Mouse (Mus musculus): ENCODE data around the gene Unc80. TPM values are rescaled to one million over a fixed set of nuclear protein-coding genes. Genes with fewer than 3 reads are reported as not detected.

Unc80 gene
- polyA plus RNA-seq, 1 experiment from 2014 or later, result not detected

DNA sequence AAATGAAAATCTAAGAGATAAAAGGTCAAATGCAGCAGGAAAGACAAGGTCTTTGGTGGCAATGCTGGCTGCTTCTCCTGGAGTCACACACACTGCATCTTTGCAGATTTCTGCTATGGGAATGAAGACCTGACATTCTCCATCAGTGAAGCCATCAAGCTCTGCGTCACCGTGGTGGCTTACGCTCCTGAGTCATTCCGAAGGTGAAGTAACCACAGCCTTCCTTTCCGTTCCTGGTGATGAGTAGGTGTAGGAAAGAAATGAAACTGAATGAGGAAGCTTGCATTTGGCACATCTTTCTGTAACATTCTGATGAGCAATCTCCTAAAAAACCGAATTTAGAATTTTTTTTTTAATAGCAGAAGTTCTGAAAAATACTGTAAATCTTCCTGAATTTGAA lies 181.4 kb downstream of the Unc80 start:
- H3K36me3 ChIP-seq, result no peaks in the 10 kb centered on the region
- ATAC-seq, result no peak
- no peak overlapping the region for H3K27ac ChIP-seq
- no peaks in the 10 kb centered on the region for H3K9me3 ChIP-seq (replicated peaks)
- WGBS (ENCODE audit: insufficient replicate concordance), result 44% methylated on average over 6 of the region's 6 CpGs
- no peak overlapping the region for H3K9ac ChIP-seq
- no peaks in the 10 kb centered on the region for H3K27me3 ChIP-seq (replicated peaks)
- no peaks in the 10 kb centered on the region for H3K4me1 ChIP-seq
- H3K4me3 ChIP-seq, result no peak overlapping the region
- no peak overlapping the region for H3K4me2 ChIP-seq

DNA sequence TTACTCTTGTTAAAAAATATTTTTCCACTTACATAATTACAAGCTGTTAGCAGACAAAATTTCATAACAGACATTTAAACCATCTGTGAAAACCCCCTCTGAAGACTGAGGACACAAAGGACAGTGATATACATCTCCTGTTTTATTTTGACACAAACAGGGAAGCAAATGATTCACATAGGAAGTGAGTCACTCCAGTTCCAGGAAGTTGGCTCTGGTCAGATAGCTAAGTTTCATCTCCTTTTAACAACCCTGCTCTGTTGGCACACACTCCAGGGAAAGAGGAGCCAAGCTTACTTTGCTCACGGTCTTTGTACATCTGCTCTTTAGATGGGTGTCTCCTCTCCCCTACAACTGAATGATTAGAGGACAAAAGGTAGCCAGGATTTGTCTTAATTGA lies 181.8 kb downstream of the Unc80 start:
- Histone ChIP-seq H3K27me3 (replicated peaks) (no peaks in the 10 kb centered on the region), H3K4me3 (no peak overlapping the region), H3K9me3 (replicated peaks) (no peaks in the 10 kb centered on the region), H3K9ac (no peak overlapping the region), H3K36me3 (no peaks in the 10 kb centered on the region), H3K4me2 (no peak overlapping the region), H3K4me1 (no peaks in the 10 kb centered on the region), H3K27ac (no peak overlapping the region)
- 28% methylated on average over 1 of the region's 1 CpGs for WGBS (ENCODE audit: insufficient replicate concordance)
- ATAC-seq, result no peak

DNA sequence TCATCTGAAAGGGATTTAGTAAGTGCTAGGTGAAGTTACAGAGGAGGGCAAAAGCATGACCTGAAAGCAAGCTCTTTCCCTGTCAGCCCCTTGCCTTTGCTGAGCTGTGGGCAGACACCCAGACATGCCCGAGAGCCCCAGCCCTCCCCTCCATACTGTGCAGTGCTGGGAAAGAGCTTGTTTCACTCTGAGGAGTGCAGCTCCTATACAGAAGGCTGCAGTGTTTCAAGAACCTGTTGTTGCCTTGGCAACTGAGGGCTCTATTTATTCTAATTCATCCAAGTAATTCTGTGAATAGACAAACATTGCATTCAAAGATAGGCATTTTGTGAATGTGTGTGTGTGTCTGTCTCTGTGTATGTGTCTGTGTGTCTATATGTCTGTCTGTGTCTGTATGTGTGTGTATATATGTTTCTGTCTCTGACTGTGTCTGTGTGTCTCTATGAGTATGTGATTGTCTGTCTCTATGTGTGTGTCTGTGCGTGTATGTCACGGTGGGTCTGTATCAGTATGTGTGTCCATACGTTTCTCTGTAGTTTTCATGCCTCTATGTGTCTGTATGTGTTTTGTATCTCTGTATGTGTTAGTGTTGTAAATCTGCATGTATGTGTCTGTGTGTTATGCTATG lies 187.1 kb downstream of the Unc80 start:
- Histone ChIP-seq H3K4me2 (no peak overlapping the region), H3K36me3 (no peaks in the 10 kb centered on the region), H3K9me3 (replicated peaks) (no peaks in the 10 kb centered on the region), H3K27ac (no peak overlapping the region), H3K4me3 (no peak overlapping the region), H3K4me1 (no peaks in the 10 kb centered on the region), H3K27me3 (replicated peaks) (no peaks in the 10 kb centered on the region), H3K9ac (no peak overlapping the region)
- ATAC-seq, result no peak
- WGBS (ENCODE audit: insufficient replicate concordance), result 64% methylated on average over 4 of the region's 4 CpGs

DNA sequence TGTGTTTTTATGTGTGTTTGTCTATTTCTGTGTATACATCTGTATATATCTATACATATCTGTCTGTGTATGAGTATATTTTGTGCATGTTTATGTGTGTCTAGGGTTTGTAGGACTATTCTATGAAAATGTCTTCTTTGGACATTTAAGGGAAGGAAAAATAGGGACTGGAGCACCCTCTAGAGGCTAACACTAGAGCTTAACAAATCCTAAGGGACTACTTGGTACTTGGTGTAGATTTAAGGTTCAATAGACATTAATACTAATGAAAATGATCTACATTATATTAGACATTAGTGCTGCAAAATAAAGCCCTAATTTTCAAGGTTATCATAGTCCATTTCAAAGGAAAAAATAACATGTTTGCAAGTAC lies 187.6 kb downstream of the Unc80 start:
- H3K9me3 ChIP-seq (replicated peaks), result no peaks in the 10 kb centered on the region
- no peak for ATAC-seq
- H3K27ac ChIP-seq, result no peak overlapping the region
- no peak overlapping the region for H3K4me3 ChIP-seq
- no peaks in the 10 kb centered on the region for H3K36me3 ChIP-seq
- no peak overlapping the region for H3K9ac ChIP-seq
- no peaks in the 10 kb centered on the region for H3K4me1 ChIP-seq
- no peak overlapping the region for H3K4me2 ChIP-seq
- no peaks in the 10 kb centered on the region for H3K27me3 ChIP-seq (replicated peaks)

DNA sequence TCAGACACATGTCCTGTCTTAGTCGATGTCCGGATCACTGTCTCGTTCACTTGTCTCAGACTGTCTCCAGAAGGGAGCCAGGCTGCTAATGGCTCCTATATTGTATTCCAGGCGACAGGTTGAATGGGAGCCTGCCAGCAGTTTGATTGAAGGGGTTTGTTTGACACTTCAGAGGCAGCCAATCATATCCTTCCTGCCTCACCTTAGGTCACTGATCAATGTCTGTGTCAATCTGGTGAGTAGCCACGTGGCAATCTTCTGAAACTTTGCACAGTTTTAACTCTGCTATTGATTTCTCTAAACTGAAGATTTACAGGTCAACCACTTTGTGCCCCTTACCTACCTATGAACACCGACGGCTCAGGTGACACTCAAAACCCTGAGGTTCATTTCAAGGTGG lies 203.3 kb downstream of the Unc80 start:
- H3K9me3 ChIP-seq (replicated peaks), result no peaks in the 10 kb centered on the region
- H3K27me3 ChIP-seq (replicated peaks), result no peaks in the 10 kb centered on the region
- H3K36me3 ChIP-seq, result no peaks in the 10 kb centered on the region
- WGBS (ENCODE audit: insufficient replicate concordance), result 65% methylated on average over 7 of the region's 7 CpGs
- no peak overlapping the region for H3K9ac ChIP-seq
- H3K4me3 ChIP-seq, result no peak overlapping the region
- no peak overlapping the region for H3K4me2 ChIP-seq
- ATAC-seq, result no peak
- no peaks in the 10 kb centered on the region for H3K4me1 ChIP-seq
- H3K27ac ChIP-seq, result no peak overlapping the region

DNA sequence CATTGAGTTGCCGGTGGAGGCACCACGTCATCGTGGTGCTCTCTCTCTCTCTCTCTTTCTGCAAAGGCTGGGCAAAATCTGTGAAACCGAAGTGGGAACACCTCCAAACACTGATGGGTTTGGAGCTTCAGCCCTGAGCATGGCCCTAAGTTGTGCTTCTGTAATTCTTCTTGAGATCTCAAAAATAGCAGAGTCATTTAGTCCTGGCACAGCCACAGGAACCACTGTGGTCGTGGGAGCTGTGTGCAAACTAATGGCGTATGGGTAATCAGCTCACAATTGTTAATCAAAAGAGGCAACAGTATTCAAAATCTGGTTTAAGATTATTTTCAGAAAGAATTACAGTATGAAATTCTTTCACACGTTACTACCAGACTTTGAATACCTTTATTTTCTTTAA lies 204.6 kb downstream of the Unc80 start:
- Histone ChIP-seq H3K27ac (no peak overlapping the region), H3K9ac (no peak overlapping the region), H3K4me2 (no peak overlapping the region), H3K27me3 (replicated peaks) (no peaks in the 10 kb centered on the region), H3K4me3 (no peak overlapping the region), H3K9me3 (replicated peaks) (no peaks in the 10 kb centered on the region), H3K4me1 (no peaks in the 10 kb centered on the region), H3K36me3 (no peaks in the 10 kb centered on the region)
- 66% methylated on average over 7 of the region's 7 CpGs for whole genome bisulfite sequencing (ENCODE audit: insufficient replicate concordance)
- ATAC-seq, result no peak

DNA sequence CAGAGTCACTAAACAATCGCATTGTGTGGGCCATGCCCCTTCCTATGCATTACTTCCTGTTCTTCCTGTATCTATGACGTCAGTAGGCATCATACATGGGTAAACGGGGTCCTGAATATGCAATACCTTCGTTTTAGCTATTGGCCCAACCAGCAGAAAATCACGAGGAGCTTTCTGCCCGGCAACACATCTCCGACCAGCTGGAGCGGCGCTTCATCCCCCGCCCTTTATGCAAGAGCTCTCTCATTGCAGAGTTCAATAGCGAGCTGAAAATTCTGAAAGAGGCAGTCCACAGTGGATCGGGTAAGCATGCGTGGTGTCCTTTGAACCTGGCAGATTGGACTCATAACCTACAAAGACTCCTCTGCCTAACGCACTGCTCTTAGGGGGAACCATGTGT lies 209.8 kb downstream of the Unc80 start:
- H3K27me3 ChIP-seq (replicated peaks), result no peaks in the 10 kb centered on the region
- H3K9ac ChIP-seq, result no peak overlapping the region
- 72% methylated on average over 14 of the region's 14 CpGs for WGBS (ENCODE audit: insufficient replicate concordance)
- H3K4me3 ChIP-seq, result no peak overlapping the region
- no peak overlapping the region for H3K27ac ChIP-seq
- H3K4me1 ChIP-seq, result no peaks in the 10 kb centered on the region
- H3K4me2 ChIP-seq, result no peak overlapping the region
- H3K36me3 ChIP-seq, result no peaks in the 10 kb centered on the region
- H3K9me3 ChIP-seq (replicated peaks), result no peaks in the 10 kb centered on the region
- no peak for ATAC-seq

DNA sequence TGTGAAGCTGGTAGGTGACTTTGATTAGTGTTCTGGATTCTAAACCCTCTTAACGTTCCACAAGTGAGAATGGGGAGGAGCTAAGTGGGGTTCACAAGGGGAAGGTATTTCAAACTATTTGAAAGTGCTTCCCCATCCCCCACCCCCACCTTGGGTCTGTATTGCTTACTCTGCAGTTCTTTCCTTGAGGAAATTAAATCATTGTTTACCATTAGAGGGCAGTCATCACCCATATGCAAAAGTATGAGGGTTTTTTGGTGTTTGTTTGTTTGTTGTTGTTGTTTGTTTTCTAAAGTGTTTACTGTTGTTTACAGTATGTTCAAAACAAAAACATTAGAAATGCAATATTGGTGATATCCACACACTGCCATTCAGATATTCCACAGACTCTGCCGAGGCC lies 210.5 kb downstream of the Unc80 start:
- Histone ChIP-seq H3K9me3 (replicated peaks) (no peaks in the 10 kb centered on the region), H3K4me1 (no peaks in the 10 kb centered on the region), H3K27ac (no peak overlapping the region), H3K4me3 (no peak overlapping the region), H3K4me2 (no peak overlapping the region), H3K36me3 (no peaks in the 10 kb centered on the region), H3K9ac (no peak overlapping the region), H3K27me3 (replicated peaks) (no peaks in the 10 kb centered on the region)
- 35% methylated on average over 2 of the region's 2 CpGs for WGBS (ENCODE audit: insufficient replicate concordance)
- ATAC-seq, result no peak

DNA sequence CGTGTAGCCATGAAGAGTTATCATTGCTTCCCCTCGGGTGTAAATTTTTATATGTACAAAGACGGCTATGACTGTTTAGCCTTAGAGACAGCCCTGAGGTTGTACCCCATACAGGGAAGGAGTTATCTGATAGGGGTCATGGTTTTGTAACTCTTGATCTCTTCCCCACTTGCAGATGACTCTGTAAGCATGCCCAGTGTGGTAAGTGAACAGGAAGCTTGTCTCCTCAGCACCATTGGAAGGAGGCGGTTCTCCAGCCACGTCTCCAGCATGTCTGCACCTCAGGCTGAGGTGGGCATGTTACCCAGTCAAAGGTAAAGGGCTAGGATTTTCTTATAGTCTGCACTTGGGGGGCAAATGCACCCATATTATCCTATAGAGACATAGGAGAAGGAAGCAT lies 214.8 kb downstream of the Unc80 start:
- Histone ChIP-seq H3K27ac (no peak overlapping the region), H3K4me1 (no peaks in the 10 kb centered on the region), H3K4me2 (no peak overlapping the region), H3K27me3 (replicated peaks) (no peaks in the 10 kb centered on the region), H3K36me3 (no peaks in the 10 kb centered on the region), H3K9ac (no peak overlapping the region), H3K4me3 (no peak overlapping the region), H3K9me3 (replicated peaks) (no peaks in the 10 kb centered on the region)
- WGBS (ENCODE audit: insufficient replicate concordance), result 65% methylated on average over 5 of the region's 5 CpGs
- ATAC-seq, result no peak

DNA sequence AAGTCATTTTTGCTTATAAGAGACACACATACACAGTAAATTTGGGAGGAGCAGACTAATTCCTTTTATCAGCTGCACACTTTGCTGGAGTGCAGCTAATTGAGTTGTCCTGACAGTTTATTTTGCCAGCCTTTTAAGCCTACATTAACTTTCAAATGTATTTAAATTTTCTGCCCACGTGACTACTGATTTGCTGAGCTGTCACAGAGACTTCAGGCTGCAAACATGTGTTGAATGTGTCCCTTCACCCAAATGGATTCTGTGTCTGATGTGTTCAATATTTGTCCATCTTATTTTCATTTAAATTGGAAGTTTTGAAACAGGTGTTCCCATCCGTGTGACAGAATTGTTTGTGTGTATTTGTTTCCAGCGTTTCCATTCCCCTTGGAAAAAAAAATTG lies 223.6 kb downstream of the Unc80 start:
- WGBS (ENCODE audit: insufficient replicate concordance), result 59% methylated on average over 3 of the region's 3 CpGs
- Histone ChIP-seq H3K4me2 (no peak overlapping the region), H3K27ac (no peak overlapping the region), H3K9ac (no peak overlapping the region), H3K9me3 (replicated peaks) (no peaks in the 10 kb centered on the region), H3K4me3 (no peak overlapping the region), H3K36me3 (no peaks in the 10 kb centered on the region), H3K27me3 (replicated peaks) (no peaks in the 10 kb centered on the region), H3K4me1 (no peaks in the 10 kb centered on the region)
- no peak for ATAC-seq

DNA sequence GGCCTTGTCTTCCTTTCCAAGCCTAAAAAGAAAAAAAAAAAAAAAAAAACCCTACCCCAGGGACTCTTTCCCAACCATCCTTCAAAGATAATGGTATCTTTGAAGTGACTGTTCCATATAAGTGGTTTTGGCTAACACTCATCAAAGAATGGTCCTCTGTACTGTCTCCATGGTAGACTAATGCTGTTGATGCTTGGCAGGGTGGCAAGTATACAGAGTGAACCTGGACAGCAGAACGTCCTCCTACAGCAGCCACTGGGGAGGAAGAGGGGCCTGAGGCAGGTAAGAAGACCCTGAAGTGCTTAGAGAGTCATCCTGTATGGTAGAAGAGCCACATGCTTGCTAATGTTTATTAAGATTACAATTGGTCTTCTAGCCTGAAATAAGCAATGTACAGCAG lies 224.1 kb downstream of the Unc80 start:
- WGBS (ENCODE audit: insufficient replicate concordance), result 61% methylated on average over 1 of the region's 1 CpGs
- H3K27ac ChIP-seq, result no peak overlapping the region
- H3K9me3 ChIP-seq (replicated peaks), result no peaks in the 10 kb centered on the region
- H3K4me1 ChIP-seq, result no peaks in the 10 kb centered on the region
- ATAC-seq, result no peak
- H3K36me3 ChIP-seq, result no peaks in the 10 kb centered on the region
- no peaks in the 10 kb centered on the region for H3K27me3 ChIP-seq (replicated peaks)
- no peak overlapping the region for H3K4me3 ChIP-seq
- H3K4me2 ChIP-seq, result no peak overlapping the region
- no peak overlapping the region for H3K9ac ChIP-seq

DNA sequence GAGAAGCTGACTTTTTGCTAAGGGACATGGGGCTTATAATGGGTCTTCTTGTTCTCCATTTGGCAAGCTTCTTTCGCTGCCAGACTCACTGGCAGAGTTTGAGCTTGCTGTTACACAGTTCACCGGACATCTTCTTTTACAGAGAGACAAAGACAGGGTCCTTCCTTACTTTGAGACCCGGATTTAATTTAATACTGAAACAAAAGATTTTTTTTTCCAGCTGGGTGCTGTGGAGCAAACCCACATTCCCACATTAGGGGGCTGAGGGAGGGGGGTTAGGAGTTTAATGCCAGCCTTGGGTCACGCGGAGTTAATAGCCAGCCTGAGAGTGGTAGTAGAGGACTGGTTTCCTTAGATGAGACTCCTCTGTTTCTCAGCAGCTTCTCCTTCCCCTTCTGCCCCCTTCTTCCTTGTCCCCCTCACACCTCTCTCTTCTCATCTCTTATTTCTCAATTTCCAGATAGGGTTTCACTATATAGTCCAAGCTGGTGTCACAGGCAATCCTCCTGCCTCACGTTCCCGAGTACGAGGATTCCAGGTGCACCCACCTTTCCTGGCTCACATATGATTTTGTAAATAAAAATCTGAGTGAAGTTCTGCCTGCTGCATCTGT lies 224.7 kb downstream of the Unc80 start:
- Histone ChIP-seq H3K4me1 (no peaks in the 10 kb centered on the region), H3K4me2 (no peak overlapping the region), H3K36me3 (no peaks in the 10 kb centered on the region), H3K9ac (no peak overlapping the region), H3K4me3 (no peak overlapping the region), H3K27me3 (replicated peaks) (no peaks in the 10 kb centered on the region), H3K9me3 (replicated peaks) (no peaks in the 10 kb centered on the region), H3K27ac (no peak overlapping the region)
- 73% methylated on average over 8 of the region's 8 CpGs for WGBS (ENCODE audit: insufficient replicate concordance)
- no peak for ATAC-seq

DNA sequence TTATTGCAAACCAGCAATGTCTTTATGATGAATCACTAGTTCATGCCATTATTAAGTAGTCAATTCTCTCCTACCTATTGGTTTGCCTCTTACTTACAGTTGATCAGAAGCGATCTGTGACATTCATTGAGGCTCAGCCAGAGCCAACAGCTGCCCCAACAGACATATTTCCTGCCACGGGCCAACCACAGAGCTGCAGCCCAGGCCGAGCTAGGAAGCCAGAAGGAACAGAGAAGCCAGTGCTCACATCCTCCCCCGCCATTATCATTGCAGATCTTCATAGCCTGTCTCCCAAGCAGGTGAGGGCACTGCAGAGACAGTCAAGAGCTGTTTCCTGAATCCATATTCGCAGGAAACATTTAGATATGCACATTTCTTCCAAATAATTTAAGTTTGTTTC lies 226.1 kb downstream of the Unc80 start:
- H3K27ac ChIP-seq, result no peak overlapping the region
- H3K27me3 ChIP-seq (replicated peaks), result no peaks in the 10 kb centered on the region
- H3K9me3 ChIP-seq (replicated peaks), result no peaks in the 10 kb centered on the region
- H3K4me3 ChIP-seq, result no peak overlapping the region
- WGBS (ENCODE audit: insufficient replicate concordance), result 21% methylated on average over 5 of the region's 5 CpGs
- H3K4me2 ChIP-seq, result no peak overlapping the region
- no peaks in the 10 kb centered on the region for H3K4me1 ChIP-seq
- no peak for ATAC-seq
- H3K9ac ChIP-seq, result no peak overlapping the region
- no peaks in the 10 kb centered on the region for H3K36me3 ChIP-seq
